Mouse (Mus musculus): Measurements from ENCODE around the gene Ptprm. TPM values are rescaled to one million over a fixed set of nuclear protein-coding genes. Genes with fewer than 3 reads are reported as not detected.

The Ptprm gene
- polyA plus RNA-seq, 2 experiments, result 15.8 to 21.8 TPM

DNA sequence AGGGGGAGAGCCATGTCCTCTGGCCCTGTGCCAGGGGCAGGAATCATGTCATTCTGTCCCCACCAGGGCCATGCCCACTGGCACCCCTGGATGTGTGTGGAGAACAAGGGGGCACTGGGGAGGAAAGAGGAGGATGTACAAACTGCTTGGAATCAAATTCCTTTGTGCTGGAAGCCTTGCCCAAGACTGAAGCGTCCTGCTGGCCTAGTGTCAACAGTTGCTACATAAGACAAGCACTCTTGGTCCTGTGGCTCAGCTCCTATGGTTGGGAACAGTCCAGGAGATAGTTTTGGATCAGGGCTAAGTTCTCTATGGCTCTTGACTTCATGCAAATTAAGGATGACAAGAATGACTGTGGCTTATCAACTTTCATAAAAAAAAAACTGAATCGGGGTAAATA, 188.4 kb downstream of the Ptprm start:
- no peak overlapping the region for H3K4me3 ChIP-seq (replicated peaks; ENCODE audit: low read length)
- H3K9me3 ChIP-seq (ENCODE audit: control insufficient read depth, low read length), result no peaks in the 10 kb centered on the region
- H3K27me3 ChIP-seq (ENCODE audit: control insufficient read depth, insufficient read depth, low read length), result no peaks in the 10 kb centered on the region
- no peaks in the 10 kb centered on the region for H3K36me3 ChIP-seq (ENCODE audit: control insufficient read depth, insufficient read depth, low read length)
- 84% methylated on average over 2 of the region's 2 CpGs for WGBS
- TF ChIP-seq POLR2A (IDR thresholded peaks at IDR 0.05; ENCODE audit: borderline replicate concordance, extremely low read depth, insufficient read depth, insufficient read length), result no peak
- no peak overlapping the region for H3K9ac ChIP-seq (ENCODE audit: low read depth, low read length, severe bottlenecking)
- ATAC-seq (ENCODE audit: low FRiP score, low read depth), result no peak
- H3K4me2 ChIP-seq (replicated peaks; ENCODE audit: low read depth, low read length, severe bottlenecking), result no peak overlapping the region
- DNase-seq (ENCODE audit: low spot score), result no peak
- H3K4me1 ChIP-seq (ENCODE audit: control insufficient read depth, insufficient read depth, low read length), result no peaks in the 10 kb centered on the region
- H3K27ac ChIP-seq (replicated peaks; ENCODE audit: low read depth, low read length), result no peak overlapping the region

DNA sequence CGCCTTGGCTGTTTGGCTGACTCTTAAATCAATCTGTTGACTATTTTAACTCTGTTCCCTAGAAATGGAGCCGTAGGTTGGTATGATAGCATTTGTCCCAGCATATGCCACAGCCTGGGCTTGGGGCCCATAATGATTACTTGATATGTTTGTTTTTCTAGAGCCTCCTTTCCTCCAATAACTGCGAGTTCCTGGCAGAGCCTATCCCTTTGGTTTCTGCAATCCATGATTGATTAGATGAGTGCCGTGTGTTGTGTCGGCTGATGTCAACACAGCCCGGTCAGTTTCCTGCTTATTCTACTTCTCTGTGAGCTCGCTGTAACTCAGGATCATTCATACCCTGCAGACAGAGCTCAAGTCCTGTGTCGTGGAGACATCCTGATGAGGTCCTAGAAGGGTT, 194.6 kb downstream of the Ptprm start:
- no peak for ATAC-seq (ENCODE audit: low FRiP score, low read depth)
- no peak for TF ChIP-seq POLR2A (IDR thresholded peaks at IDR 0.05; ENCODE audit: borderline replicate concordance, extremely low read depth, insufficient read depth, insufficient read length)

DNA sequence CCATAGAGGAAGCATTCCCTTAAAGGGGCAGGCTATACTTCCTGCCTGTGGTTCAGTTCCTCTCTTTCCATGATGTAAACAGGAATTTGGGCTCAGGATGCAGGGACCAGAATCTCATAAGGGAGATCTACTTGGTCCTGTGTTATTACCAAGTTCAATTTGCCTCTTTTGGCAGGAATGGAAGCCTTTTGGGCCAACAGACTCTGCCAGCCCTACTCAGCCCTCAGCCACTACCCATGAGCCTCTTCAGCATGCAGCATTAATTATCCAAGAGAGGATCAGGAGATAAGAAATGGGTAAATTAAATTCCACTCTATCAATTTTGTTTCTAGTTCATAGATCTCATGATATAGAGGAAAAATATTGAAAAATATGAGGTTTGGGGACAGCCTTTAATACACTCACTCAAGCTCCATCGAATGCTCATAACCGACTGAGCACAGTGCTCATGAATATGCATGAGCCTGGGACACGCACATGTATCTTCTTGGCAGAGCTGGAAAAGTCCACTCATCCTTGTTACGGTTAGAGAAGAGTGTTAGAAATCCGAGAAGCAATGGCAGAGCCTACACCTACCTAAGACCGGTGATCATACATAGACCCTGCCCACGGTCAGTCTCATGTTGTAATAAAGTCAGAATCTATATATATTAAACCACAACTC, 197.0 kb downstream of the Ptprm start:
- no peaks in the 10 kb centered on the region for H3K36me3 ChIP-seq (ENCODE audit: control insufficient read depth, insufficient read depth, low read length)
- no peaks in the 10 kb centered on the region for H3K9me3 ChIP-seq (ENCODE audit: control insufficient read depth, low read length)
- H3K4me1 ChIP-seq (ENCODE audit: control insufficient read depth, insufficient read depth, low read length), result peaks cover 3% of the 10 kb centered on the region; the same call in 1 of the 2 replicates
- no peak for DNase-seq (ENCODE audit: low spot score)
- H3K4me2 ChIP-seq (replicated peaks; ENCODE audit: low read depth, low read length, severe bottlenecking), result no peak overlapping the region
- H3K9ac ChIP-seq (ENCODE audit: low read depth, low read length, severe bottlenecking), result no peak overlapping the region
- no peak for ATAC-seq (ENCODE audit: low FRiP score, low read depth)
- 88% methylated on average over 7 of the region's 7 CpGs for WGBS
- no peak overlapping the region for H3K27ac ChIP-seq (replicated peaks; ENCODE audit: low read depth, low read length)
- H3K27me3 ChIP-seq (ENCODE audit: control insufficient read depth, insufficient read depth, low read length), result no peaks in the 10 kb centered on the region
- no peak for TF ChIP-seq POLR2A (IDR thresholded peaks at IDR 0.05; ENCODE audit: borderline replicate concordance, extremely low read depth, insufficient read depth, insufficient read length)
- H3K4me3 ChIP-seq (replicated peaks; ENCODE audit: low read length), result no peak overlapping the region

More for the DNA sequence above, 194.6 kb downstream of the Ptprm start:
- WGBS, result 74% methylated on average over 8 of the region's 8 CpGs
- Histone ChIP-seq H3K9me3 (ENCODE audit: control insufficient read depth, low read length) (no peaks in the 10 kb centered on the region), H3K4me3 (replicated peaks; ENCODE audit: low read length) (no peak overlapping the region), H3K36me3 (ENCODE audit: control insufficient read depth, insufficient read depth, low read length) (no peaks in the 10 kb centered on the region), H3K27me3 (ENCODE audit: control insufficient read depth, insufficient read depth, low read length) (no peaks in the 10 kb centered on the region), H3K27ac (replicated peaks; ENCODE audit: low read depth, low read length) (no peak overlapping the region), H3K4me1 (ENCODE audit: control insufficient read depth, insufficient read depth, low read length) (peaks cover 3% of the 10 kb centered on the region; the same call in 1 of the 2 replicates), H3K4me2 (replicated peaks; ENCODE audit: low read depth, low read length, severe bottlenecking) (no peak overlapping the region), H3K9ac (ENCODE audit: low read depth, low read length, severe bottlenecking) (no peak overlapping the region)
- DNase-seq (ENCODE audit: low spot score), result no peak

DNA sequence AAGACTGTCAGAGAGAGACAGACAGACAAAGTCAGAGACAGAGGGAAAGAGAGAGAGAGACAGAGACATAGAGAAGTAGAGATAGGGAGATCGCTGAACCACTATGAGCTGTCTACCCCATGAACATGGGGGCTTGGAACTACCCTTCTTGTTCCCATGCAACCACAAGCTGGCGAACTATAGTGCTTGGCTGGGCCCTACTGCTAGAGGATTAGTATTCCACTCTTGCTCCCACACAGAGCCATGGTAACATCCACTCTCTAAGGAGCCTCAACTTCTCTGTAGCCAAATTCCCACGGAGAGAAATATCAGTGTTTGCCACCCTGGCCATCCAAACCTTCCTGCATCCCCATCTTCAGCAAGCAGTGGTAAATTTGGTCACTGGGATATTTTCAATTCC, 202.0 kb downstream of the Ptprm start:
- TF ChIP-seq POLR2A (IDR thresholded peaks at IDR 0.05; ENCODE audit: borderline replicate concordance, extremely low read depth, insufficient read depth, insufficient read length), result no peak

DNA sequence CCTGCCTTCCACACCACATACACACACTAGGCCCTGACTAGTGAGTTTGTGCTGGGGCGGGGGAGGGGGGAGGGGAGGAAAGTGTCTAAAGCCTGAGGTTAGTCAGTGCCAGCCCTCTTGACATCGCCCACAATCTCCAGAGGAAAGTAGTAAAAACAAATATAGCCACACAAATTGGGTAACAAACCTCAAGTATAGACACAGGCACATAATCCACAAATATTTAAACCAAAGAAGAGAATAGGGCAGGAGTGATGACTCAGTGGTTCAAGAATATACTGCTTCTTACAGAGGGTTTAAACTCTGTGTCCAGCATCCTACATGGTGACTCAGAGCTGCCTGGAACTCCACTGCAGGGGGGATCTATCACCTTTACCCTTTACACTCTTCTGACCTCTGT, 203.8 kb downstream of the Ptprm start:
- no peak for TF ChIP-seq POLR2A (IDR thresholded peaks at IDR 0.05; ENCODE audit: borderline replicate concordance, extremely low read depth, insufficient read depth, insufficient read length)
- 76% methylated on average over 2 of the region's 2 CpGs for WGBS
- Histone ChIP-seq H3K9me3 (ENCODE audit: control insufficient read depth, low read length) (no peaks in the 10 kb centered on the region), H3K36me3 (ENCODE audit: control insufficient read depth, insufficient read depth, low read length) (no peaks in the 10 kb centered on the region), H3K4me1 (ENCODE audit: control insufficient read depth, insufficient read depth, low read length) (no peaks in the 10 kb centered on the region), H3K27ac (replicated peaks; ENCODE audit: low read depth, low read length) (no peak overlapping the region), H3K4me2 (replicated peaks; ENCODE audit: low read depth, low read length, severe bottlenecking) (no peak overlapping the region), H3K27me3 (ENCODE audit: control insufficient read depth, insufficient read depth, low read length) (no peaks in the 10 kb centered on the region), H3K4me3 (replicated peaks; ENCODE audit: low read length) (no peak overlapping the region), H3K9ac (ENCODE audit: low read depth, low read length, severe bottlenecking) (no peak overlapping the region)
- ATAC-seq (ENCODE audit: low FRiP score, low read depth) (no peak), DNase-seq (ENCODE audit: low spot score) (no peak)

More for the DNA sequence above, 202.0 kb downstream of the Ptprm start:
- H3K36me3 ChIP-seq (ENCODE audit: control insufficient read depth, insufficient read depth, low read length), result no peaks in the 10 kb centered on the region
- H3K9ac ChIP-seq (ENCODE audit: low read depth, low read length, severe bottlenecking), result no peak overlapping the region
- no peak overlapping the region for H3K4me2 ChIP-seq (replicated peaks; ENCODE audit: low read depth, low read length, severe bottlenecking)
- no peaks in the 10 kb centered on the region for H3K27me3 ChIP-seq (ENCODE audit: control insufficient read depth, insufficient read depth, low read length)
- DNase-seq (ENCODE audit: low spot score) (no peak), ATAC-seq (ENCODE audit: low FRiP score, low read depth) (no peak)
- H3K9me3 ChIP-seq (ENCODE audit: control insufficient read depth, low read length), result no peaks in the 10 kb centered on the region
- H3K27ac ChIP-seq (replicated peaks; ENCODE audit: low read depth, low read length), result no peak overlapping the region
- no peak overlapping the region for H3K4me3 ChIP-seq (replicated peaks; ENCODE audit: low read length)
- peaks cover 3% of the 10 kb centered on the region; the same call in 1 of the 2 replicates for H3K4me1 ChIP-seq (ENCODE audit: control insufficient read depth, insufficient read depth, low read length)
- 81% methylated on average over 3 of the region's 3 CpGs for WGBS

All from limb, embryonic 14.5 days (tissue).